Mouse (Mus musculus) kidney, adult 2 months (tissue): ENCODE data around the gene Relch. TPM values are rescaled to one million over a fixed set of nuclear protein-coding genes. Genes with fewer than 3 reads are reported as not detected.
A peak's percentile ranks its signal among the peaks of the same experiment; 100 is the strongest.

Experiments
- DNase-seq: peaks from one replicate; pipeline ENCODE4 v3.0.0; 2021
- H3K27ac ChIP-seq: fragments of 200-500 bp; 2 replicates; pipeline ENCODE4 v1.5.1; 2012; ENCODE audit warnings: low read depth, low read length, control low read depth, inconsistent platforms; ENCODE audit not compliant: insufficient read depth
- H3K27me3 ChIP-seq: fragments of 200-500 bp; replicated peaks from 2 replicates; pipeline ENCODE4 v1.6.1; 2012; ENCODE audit warnings: mild to moderate bottlenecking, moderate library complexity, low read length, inconsistent platforms; ENCODE audit not compliant: control insufficient read depth, insufficient read depth
- H3K36me3 ChIP-seq: fragments of 200-500 bp; 2 replicates; pipeline ENCODE4 v1.6.1; 2012; ENCODE audit warnings: mild to moderate bottlenecking, moderate library complexity, low read length, inconsistent platforms; ENCODE audit not compliant: control insufficient read depth, insufficient read depth
- H3K4me1 ChIP-seq: fragments of 200-500 bp; 2 replicates; pipeline ENCODE4 v1.6.1; 2011; ENCODE audit warnings: low read length; ENCODE audit not compliant: control insufficient read depth, insufficient read depth
- H3K4me3 ChIP-seq: fragments of 200-500 bp; 2 replicates; pipeline ENCODE4 v1.5.1; 2011; ENCODE audit warnings: mild to moderate bottlenecking, low read depth, low read length, control low read depth; ENCODE audit not compliant: insufficient read depth
- CTCF ChIP-seq: fragments of 200-500 bp; conservative IDR thresholded peaks from 2 replicates; pipeline ENCODE4 v1.5.1; 2011; ENCODE audit warnings: low read depth, mild to moderate bottlenecking, control low read depth, low read length, moderate library complexity, mixed read lengths; ENCODE audit not compliant: insufficient read depth, insufficient read length
- POLR2A ChIP-seq: fragments of 200-500 bp; IDR thresholded peaks from one replicate; pipeline ENCODE4 v1.6.1; 2011; ENCODE audit warnings: low read depth, low read length, control low read depth
- WGBS: fragments of 180-500 bp; shearing (Covaris S2); methylation state at CpG from one replicate; pipeline ENCODE4 v1.1.7; 2018; 5-methylcytosine and 5-hydroxymethylcytosine counted together
- polyA plus RNA-seq: library from polyadenylated mRNA; depleted of rRNA; stranded (reverse); fragments of >200 nt; gene quantifications from 2 replicates; pipeline ENCODE4 v1.2.3, GENCODE M21; 2012

Gene Relch
- polyA plus RNA-seq, 1 experiment, result 14.3 TPM

GRCm38 (mm10) chr1:105742481-105742880 is 78.8 kb downstream of the Relch start:
- peaks cover 3% of the 10 kb centered on the region; the same call in 1 of the 2 replicates for H3K4me1 ChIP-seq
- no peaks in the 10 kb centered on the region for H3K27me3 ChIP-seq
- H3K36me3 ChIP-seq, result peaks cover 12% of the 10 kb centered on the region; the same call in 1 of the 2 replicates
- no peak overlapping the region for H3K4me3 ChIP-seq
- TF ChIP-seq CTCF, result no peak
- TF ChIP-seq POLR2A, result no peak
- DNase-seq, result no peak
- WGBS, result 94% methylated on average over 1 of the region's 1 CpGs
- H3K27ac ChIP-seq, result no peak overlapping the region

- Histone ChIP-seq H3K27me3 (no peaks in the 10 kb centered on the region), H3K4me3 (no peak overlapping the region), H3K27ac (no peak overlapping the region), H3K36me3 (peaks cover 15% of the 10 kb centered on the region; the same call in 1 of the 2 replicates), H3K4me1 (peaks cover 7% of the 10 kb centered on the region; the same call in 1 of the 2 replicates)
- WGBS, result 36% methylated on average over 1 of the region's 1 CpGs
- TF ChIP-seq CTCF (no peak), POLR2A (no peak)
- DNase-seq, result peak; percentile 79
Observed at GRCm38 (mm10) chr1:105746444-105746843, 82.8 kb downstream of the Relch start.

- H3K4me3 ChIP-seq, result no peak overlapping the region
- TF ChIP-seq CTCF (no peak), POLR2A (no peak)
- H3K27me3 ChIP-seq, result no peaks in the 10 kb centered on the region
- H3K27ac ChIP-seq, result no peak overlapping the region
- WGBS, result 44% methylated on average over 5 of the region's 5 CpGs
- H3K36me3 ChIP-seq, result peaks cover 15% of the 10 kb centered on the region; the same call in 1 of the 2 replicates
- peaks cover 7% of the 10 kb centered on the region; the same call in 1 of the 2 replicates for H3K4me1 ChIP-seq
- no peak for DNase-seq
Observed at GRCm38 (mm10) chr1:105746858-105747596, 83.4 kb downstream of the Relch start.

- Histone ChIP-seq H3K36me3 (peaks cover 13% of the 10 kb centered on the region; the same call in 1 of the 2 replicates), H3K27me3 (no peaks in the 10 kb centered on the region), H3K27ac (peak overlapping the region; percentile 64; the same call in 1 of the 2 replicates), H3K4me1 (peaks cover 7% of the 10 kb centered on the region; the same call in 1 of the 2 replicates), H3K4me3 (no peak overlapping the region)
- 69% methylated on average over 4 of the region's 4 CpGs for WGBS
- DNase-seq, result peak; percentile 60
- TF ChIP-seq POLR2A (no peak), CTCF (no peak)
Observed at GRCm38 (mm10) chr1:105748091-105748799, 84.6 kb downstream of the Relch start.

GRCm38 (mm10) chr1:105752196-105752595 is 88.5 kb downstream of the Relch start:
- TF ChIP-seq POLR2A, result no peak
- TF ChIP-seq CTCF, result no peak
- DNase-seq, result no peak
- Histone ChIP-seq H3K36me3 (peaks cover 4% of the 10 kb centered on the region), H3K4me3 (no peak overlapping the region), H3K27ac (no peak overlapping the region), H3K4me1 (peaks cover 7% of the 10 kb centered on the region; the same call in 1 of the 2 replicates), H3K27me3 (no peaks in the 10 kb centered on the region)
- 76% methylated on average over 4 of the region's 4 CpGs for WGBS

GRCm38 (mm10) chr1:105752944-105753343 is 89.3 kb downstream of the Relch start:
- no peaks in the 10 kb centered on the region for H3K27me3 ChIP-seq
- WGBS, result 94% methylated on average over 1 of the region's 1 CpGs
- peaks cover 5% of the 10 kb centered on the region; the same call in 1 of the 2 replicates for H3K4me1 ChIP-seq
- peaks cover 4% of the 10 kb centered on the region for H3K36me3 ChIP-seq
- no peak for DNase-seq
- no peak overlapping the region for H3K4me3 ChIP-seq
- H3K27ac ChIP-seq, result no peak overlapping the region
- TF ChIP-seq POLR2A (no peak), CTCF (no peak)

GRCm38 (mm10) chr1:105758798-105759197 is 95.1 kb downstream of the Relch start:
- H3K27ac ChIP-seq, result no peak overlapping the region
- no peak for DNase-seq
- H3K4me1 ChIP-seq, result no peaks in the 10 kb centered on the region
- no peaks in the 10 kb centered on the region for H3K36me3 ChIP-seq
- 93% methylated on average over 4 of the region's 4 CpGs for WGBS
- TF ChIP-seq POLR2A (no peak), CTCF (no peak)
- H3K4me3 ChIP-seq, result no peak overlapping the region
- no peaks in the 10 kb centered on the region for H3K27me3 ChIP-seq
